Mouse (Mus musculus) liver, adult 10 weeks (tissue): ENCODE measurements around the gene Gm16368. TPM values are rescaled to one million over a fixed set of nuclear protein-coding genes. Genes with fewer than 3 reads are reported as not detected.

Source experiments
- polyA plus RNA-seq: library from polyadenylated mRNA; stranded (reverse); fragments of 350-450 nt; fragmentation: Illumina TruSeq; extraction: RNeasy Lipid Tissue Mini Kit (QIAGEN cat#74804); gene quantifications from one replicate; pipeline ENCODE4 v1.2.3, GENCODE M21; 2014; ENCODE audit warnings: low read depth, low replicate concordance

Gm16368 gene
- not detected for polyA plus RNA-seq

GRCm38 (mm10) chr12:88083397-88083796 is at the start of gene Gm16368:
Gene Gm16368, plus strand, starts transcription at chr12:88083697.

Other genes with a start within 250 kb of the Gm16368 start
- gene Gm2001, start 241.4 kb upstream of the Gm16368 start, polyA plus RNA-seq, result not detected
- not detected for gene Gm2016, start 209.6 kb upstream of the Gm16368 start, polyA plus RNA-seq
- not detected for gene Gm2022, start 188.3 kb upstream of the Gm16368 start, polyA plus RNA-seq
- gene Gm2035, start 163.8 kb upstream of the Gm16368 start, polyA plus RNA-seq, result not detected
- not detected for gene Gm2042, start 129.6 kb upstream of the Gm16368 start, polyA plus RNA-seq
- not detected for gene Gm2075, start 71.8 kb upstream of the Gm16368 start, polyA plus RNA-seq
- gene Gm6803, start 64.9 kb upstream of the Gm16368 start, polyA plus RNA-seq, result not detected
- gene Gm2056, start 56.7 kb upstream of the Gm16368 start, polyA plus RNA-seq, result not detected
- not detected for gene Gm10436, start 98.4 kb downstream of the Gm16368 start, polyA plus RNA-seq
- gene Gm8332, start 166.4 kb downstream of the Gm16368 start, polyA plus RNA-seq, result not detected
- gene Gm5662, start 190.8 kb downstream of the Gm16368 start, polyA plus RNA-seq, result not detected
- not detected for gene Gm5039, start 240.3 kb downstream of the Gm16368 start, polyA plus RNA-seq